Mouse (Mus musculus) bone marrow macrophage, adult 2 months (primary cell): ENCODE data around the gene Aqp2. TPM values are rescaled to one million over a fixed set of nuclear protein-coding genes. Genes with fewer than 3 reads are reported as not detected.

ENCODE experiments used
- H3K27ac ChIP-seq: 2 replicates; pipeline ENCODE4 v1.5.1; 2012; ENCODE audit warnings: low read depth, low read length; ENCODE audit not compliant: insufficient read depth
- H3K4me1 ChIP-seq: 2 replicates; pipeline ENCODE4 v1.6.1; 2012; ENCODE audit warnings: low read length; ENCODE audit not compliant: control insufficient read depth, insufficient read depth
- H3K4me3 ChIP-seq: 2 replicates; pipeline ENCODE4 v1.5.1; 2012; ENCODE audit warnings: mild to moderate bottlenecking, low read length, moderate library complexity; ENCODE audit not compliant: insufficient read depth
- CTCF ChIP-seq: IDR thresholded peaks from 2 replicates; pipeline ENCODE4 v1.5.1; 2012; ENCODE audit warnings: low read depth, mild to moderate bottlenecking, low read length, moderate library complexity
- POLR2A ChIP-seq: IDR thresholded peaks from 2 replicates; pipeline ENCODE4 v1.6.1; 2012; ENCODE audit warnings: mild to moderate bottlenecking, low read depth, low read length, borderline replicate concordance
- polyA plus RNA-seq: library from polyadenylated mRNA; stranded (reverse); fragments of >200 nt; gene quantifications from 2 replicates; pipeline ENCODE4 v1.2.4, GENCODE M21; 2012; ENCODE audit not compliant: missing spikeins, insufficient read depth, insufficient read length

The Aqp2 gene
- polyA plus RNA-seq, 1 experiment: not detected

- no peaks in the 10 kb centered on the region for H3K4me1 ChIP-seq
- TF ChIP-seq POLR2A (no peak), CTCF (no peak)
- no peak within 1 kb of the TSS for H3K4me3 ChIP-seq
- no peak within 1 kb of the TSS for H3K27ac ChIP-seq
These were observed 22.3 kb downstream of the Aqp2 start, which contains the start of gene Aqp6 for GRCm38 (mm10) chr15:99600986-99601822. TSS of gene Aqp6 (plus strand) at chr15:99601400.

GRCm38 (mm10) chr15:99601823-99602120 lies 22.9 kb downstream of the Aqp2 start:
- Histone ChIP-seq H3K27ac (no peak overlapping the region), H3K4me1 (no peaks in the 10 kb centered on the region), H3K4me3 (no peak overlapping the region)
- no peak for TF ChIP-seq POLR2A
- TF ChIP-seq CTCF: no peak

DNA sequence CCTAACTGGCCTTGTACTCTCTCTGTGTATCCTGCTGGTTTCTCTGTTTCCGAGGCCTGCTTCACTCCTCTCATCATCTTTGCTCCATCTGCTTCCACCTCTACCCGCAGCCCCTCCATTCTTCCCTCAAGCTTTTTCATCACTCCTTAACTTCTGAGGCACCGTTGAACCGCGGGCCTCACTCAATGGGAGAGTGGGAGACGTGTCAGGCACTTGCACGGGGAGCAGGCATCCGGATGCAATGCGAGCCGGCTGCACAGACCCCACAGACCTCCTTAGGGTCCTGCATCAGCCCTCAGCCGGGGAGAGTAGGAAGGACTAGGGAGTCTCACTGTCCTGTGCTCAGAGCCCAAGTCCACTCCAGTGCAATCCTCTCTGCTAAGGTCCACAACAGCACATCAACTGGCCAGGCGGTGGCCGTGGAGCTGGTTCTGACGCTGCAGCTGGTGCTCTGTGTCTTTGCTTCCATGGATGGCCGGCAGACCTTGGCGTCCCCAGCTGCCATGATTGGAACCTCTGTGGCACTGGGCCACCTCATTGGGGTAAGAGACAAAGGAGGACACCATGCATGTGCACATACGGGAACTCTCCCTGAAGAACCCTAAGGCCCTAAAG lies 23.5 kb downstream of the Aqp2 start:
- Histone ChIP-seq H3K4me1 (no peaks in the 10 kb centered on the region), H3K4me3 (no peak overlapping the region), H3K27ac (no peak overlapping the region)
- TF ChIP-seq POLR2A (no peak), CTCF (no peak)

- Histone ChIP-seq H3K4me1 (no peaks in the 10 kb centered on the region), H3K27ac (no peak overlapping the region), H3K4me3 (no peak overlapping the region)
- TF ChIP-seq POLR2A: no peak
- TF ChIP-seq CTCF: no peak
These were observed 24.4 kb downstream of the Aqp2 start for GRCm38 (mm10) chr15:99603216-99603615.

GRCm38 (mm10) chr15:99605595-99605994 lies 26.7 kb downstream of the Aqp2 start:
- TF ChIP-seq CTCF: no peak
- Histone ChIP-seq H3K4me1 (no peaks in the 10 kb centered on the region), H3K27ac (no peak overlapping the region), H3K4me3 (no peak overlapping the region)

DNA sequence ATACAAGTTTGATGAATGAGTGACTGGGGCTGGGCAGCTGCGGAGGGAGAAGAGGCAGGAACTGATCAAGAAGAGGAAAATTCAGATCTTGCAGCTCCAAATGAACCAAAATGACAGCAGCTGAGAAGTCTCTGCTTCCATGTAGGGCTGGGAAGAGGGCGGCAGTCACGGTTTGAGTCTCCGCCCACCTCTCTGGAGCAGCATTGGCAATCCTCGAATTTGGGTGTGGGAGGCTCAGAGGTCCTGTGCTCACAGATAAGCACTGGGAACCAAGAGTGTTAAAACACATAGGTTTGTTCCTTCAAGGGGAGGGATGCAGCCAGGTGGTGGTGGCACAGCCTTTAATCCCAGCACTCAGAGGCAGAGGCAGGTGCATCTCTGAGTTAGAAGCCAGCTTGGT lies 27.7 kb downstream of the Aqp2 start:
- no peak for TF ChIP-seq CTCF
- TF ChIP-seq POLR2A: no peak
- Histone ChIP-seq H3K4me1 (no peaks in the 10 kb centered on the region), H3K4me3 (no peak overlapping the region), H3K27ac (no peak overlapping the region)

DNA sequence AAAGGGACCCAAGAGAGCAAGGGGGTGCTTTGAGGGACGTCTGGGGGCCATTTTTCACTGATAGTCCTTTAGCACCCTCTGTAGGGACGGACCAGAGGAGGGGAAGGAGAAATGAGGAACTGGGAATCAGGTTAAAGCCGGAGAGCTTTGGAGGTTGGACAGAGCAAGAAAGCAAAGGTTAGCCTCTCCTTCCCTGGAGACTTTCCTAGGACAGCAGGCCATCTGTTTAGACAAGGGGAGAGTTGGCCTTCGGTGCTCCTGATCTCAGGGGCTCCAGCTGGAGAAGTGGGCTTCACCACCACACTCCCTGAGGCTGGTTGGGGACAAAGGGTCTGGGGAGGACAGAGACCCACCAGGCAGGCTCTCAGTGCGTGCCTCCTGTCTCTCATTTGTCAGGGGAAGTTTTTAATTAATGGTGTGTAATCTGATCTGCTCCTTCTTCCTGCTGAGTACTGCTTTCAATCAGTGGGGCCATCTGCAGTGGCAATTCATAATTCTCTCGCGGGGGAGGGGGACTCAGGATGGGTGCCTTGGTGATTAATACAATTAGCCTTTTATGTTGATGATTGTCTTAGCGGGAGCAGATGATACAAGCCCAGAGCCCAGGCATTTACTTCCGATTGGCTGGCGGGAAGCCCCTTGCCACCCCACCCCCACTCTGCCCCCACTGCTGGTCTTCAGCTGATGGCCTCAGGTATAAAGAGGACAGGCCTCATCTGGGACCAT lies 28.7 kb downstream of the Aqp2 start:
- Histone ChIP-seq H3K4me1 (no peaks in the 10 kb centered on the region), H3K4me3 (no peak overlapping the region), H3K27ac (no peak overlapping the region)
- TF ChIP-seq POLR2A (no peak), CTCF (no peak)

DNA sequence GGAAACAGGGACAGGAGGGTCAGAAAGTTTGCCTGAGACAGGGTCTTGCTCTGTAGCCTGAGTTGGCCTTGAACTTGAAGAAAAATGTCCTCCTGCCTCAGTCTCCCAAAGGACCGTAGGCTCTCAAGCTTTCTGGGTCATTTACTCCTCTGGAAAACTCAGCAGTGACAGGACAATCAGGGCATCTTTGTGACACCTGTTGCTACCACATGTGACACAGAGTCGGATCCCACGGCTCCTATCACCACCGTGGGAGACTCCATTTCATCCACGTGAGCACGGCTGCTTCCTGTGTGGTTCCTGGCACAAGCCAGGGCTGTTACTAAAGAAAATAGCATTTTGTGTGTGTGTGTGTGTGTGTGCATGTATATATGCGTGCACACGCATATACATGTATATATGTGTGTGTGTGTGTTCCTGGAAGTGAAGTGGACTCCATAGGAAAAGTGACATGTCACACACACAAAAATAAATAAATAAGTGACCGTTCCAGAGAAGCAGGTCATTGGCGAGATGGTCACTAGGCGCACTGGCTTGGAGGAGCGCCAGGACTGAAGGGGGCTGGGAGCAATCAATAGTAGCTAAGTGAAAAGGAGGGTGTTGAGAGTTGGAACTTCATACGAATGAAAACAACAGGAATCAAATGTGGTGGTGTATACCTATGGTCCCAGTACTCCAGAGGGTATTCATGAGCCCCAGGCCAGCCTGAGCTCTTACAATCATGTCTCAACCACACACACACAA lies 29.7 kb downstream of the Aqp2 start:
- TF ChIP-seq CTCF: no peak
- no peak for TF ChIP-seq POLR2A
- H3K4me1 ChIP-seq: no peaks in the 10 kb centered on the region
- H3K27ac ChIP-seq: no peak overlapping the region
- no peak overlapping the region for H3K4me3 ChIP-seq

- H3K27ac ChIP-seq: no peak overlapping the region
- TF ChIP-seq CTCF: no peak
- no peak for TF ChIP-seq POLR2A
- H3K4me3 ChIP-seq: no peak overlapping the region
- H3K4me1 ChIP-seq: no peaks in the 10 kb centered on the region
These were observed 32.7 kb downstream of the Aqp2 start for GRCm38 (mm10) chr15:99611563-99611962.
